Mouse (Mus musculus): ENCODE data around the gene Gm28038. TPM values are rescaled to one million over a fixed set of nuclear protein-coding genes. Genes with fewer than 3 reads are reported as not detected.
A peak's percentile ranks its signal among the peaks of the same experiment; 100 is the strongest.

Gm28038 gene
- polyA plus RNA-seq (2015; fragmentation: Nextera tagmentation; extraction: Ambion mirVana), result not detected in 2 replicates

GRCm38 (mm10) chr2:30280743-30281142 lies at the start of gene Gm28038:
Gene Gm28038, plus strand, starts transcription at chr2:30281043.
- H3K4me1 ChIP-seq (replicated peaks), result peaks cover 13% of the 10 kb centered on the region
- H3K36me3 ChIP-seq, result peaks cover 37% of the 10 kb centered on the region
- no peaks in the 10 kb centered on the region for H3K27me3 ChIP-seq
- no peak within 1 kb of the TSS for H3K9ac ChIP-seq
- no peak within 1 kb of the TSS for H3K27ac ChIP-seq
- no peak for ATAC-seq (ENCODE audit: low FRiP score)
- no peak within 1 kb of the TSS for H3K4me2 ChIP-seq
- no peaks in the 10 kb centered on the region for H3K9me3 ChIP-seq
- WGBS, result 95% methylated on average over 11 of the region's 11 CpGs
- H3K4me3 ChIP-seq, result no peak within 1 kb of the TSS

GRCm38 (mm10) chr2:30235593-30235992 lies 45.2 kb upstream of the Gm28038 start:
- Histone ChIP-seq H3K9ac (no peak overlapping the region), H3K4me3 (no peak overlapping the region), H3K27me3 (no peaks in the 10 kb centered on the region), H3K4me2 (no peak overlapping the region), H3K27ac (no peak overlapping the region), H3K36me3 (peaks cover 7% of the 10 kb centered on the region), H3K4me1 (replicated peaks) (peaks cover 34% of the 10 kb centered on the region), H3K9me3 (0 out of 2 replicates have a peak, but pooled peaks cover under 1% of the 10 kb centered on the region)
- no peak for ATAC-seq (ENCODE audit: low FRiP score)
- WGBS, result 85% methylated on average over 5 of the region's 5 CpGs

GRCm38 (mm10) chr2:30236426-30237198 lies 44.2 kb upstream of the Gm28038 start:
- WGBS, result 5% methylated on average over 18 of the region's 18 CpGs

GRCm38 (mm10) chr2:30237199-30237880 lies 43.5 kb upstream of the Gm28038 start, which contains the start of gene Lrrc8a:
Gene Lrrc8a, plus strand, starts transcription at chr2:30237715.
- Histone ChIP-seq H3K36me3 (peaks cover 24% of the 10 kb centered on the region), H3K27me3 (no peaks in the 10 kb centered on the region), H3K4me3 (peak within 1 kb of the TSS; percentile 92), H3K9me3 (no peaks in the 10 kb centered on the region), H3K4me1 (replicated peaks) (peaks cover 48% of the 10 kb centered on the region), H3K4me2 (peak within 1 kb of the TSS; percentile 81), H3K9ac (peak within 1 kb of the TSS; percentile 96), H3K27ac (peak within 1 kb of the TSS; percentile 96)
- peak; percentile 98 for ATAC-seq (ENCODE audit: low FRiP score)
- WGBS, result under 1% methylated on average over 59 of the region's 67 CpGs

More at GRCm38 (mm10) chr2:30236426-30237198, 44.2 kb upstream of the Gm28038 start:
- ATAC-seq (ENCODE audit: low FRiP score), result no peak
- Histone ChIP-seq H3K4me1 (replicated peaks) (peaks cover 40% of the 10 kb centered on the region), H3K4me3 (peak overlapping the region; percentile 92), H3K9me3 (no peaks in the 10 kb centered on the region), H3K4me2 (peak overlapping the region; percentile 67), H3K27me3 (no peaks in the 10 kb centered on the region), H3K27ac (peak overlapping the region; percentile 96), H3K9ac (peak overlapping the region; percentile 76), H3K36me3 (peaks cover 17% of the 10 kb centered on the region)

- peaks cover 29% of the 10 kb centered on the region for H3K36me3 ChIP-seq
- peak overlapping the region; percentile 92 for H3K4me3 ChIP-seq
- peak overlapping the region; percentile 81 for H3K4me2 ChIP-seq
- H3K27me3 ChIP-seq, result no peaks in the 10 kb centered on the region
- H3K27ac ChIP-seq, result peak overlapping the region; percentile 96
- WGBS, result 0% methylated on average over 33 of the region's 42 CpGs
- H3K4me1 ChIP-seq (replicated peaks), result peaks cover 53% of the 10 kb centered on the region
- peak; percentile 92 for ATAC-seq (ENCODE audit: low FRiP score)
- H3K9me3 ChIP-seq, result no peaks in the 10 kb centered on the region
- H3K9ac ChIP-seq, result peak overlapping the region; percentile 96
These were observed 43.0 kb upstream of the Gm28038 start for GRCm38 (mm10) chr2:30237881-30238280.

GRCm38 (mm10) chr2:30238906-30239465 lies 41.9 kb upstream of the Gm28038 start:
- no peak overlapping the region for H3K27ac ChIP-seq
- H3K9me3 ChIP-seq, result no peaks in the 10 kb centered on the region
- peaks cover 40% of the 10 kb centered on the region for H3K36me3 ChIP-seq
- H3K27me3 ChIP-seq, result no peaks in the 10 kb centered on the region
- WGBS, result 85% methylated on average over 3 of the region's 3 CpGs
- H3K4me2 ChIP-seq, result peak overlapping the region; percentile 81
- H3K4me1 ChIP-seq (replicated peaks), result peaks cover 54% of the 10 kb centered on the region
- peak overlapping the region; percentile 96 for H3K9ac ChIP-seq
- peak overlapping the region; percentile 92 for H3K4me3 ChIP-seq
- no peak for ATAC-seq (ENCODE audit: low FRiP score)

GRCm38 (mm10) chr2:30239777-30240176 lies 41.1 kb upstream of the Gm28038 start:
- Histone ChIP-seq H3K36me3 (peaks cover 48% of the 10 kb centered on the region), H3K4me2 (peak overlapping the region; percentile 81), H3K4me1 (replicated peaks) (peaks cover 56% of the 10 kb centered on the region), H3K4me3 (peak overlapping the region; percentile 92; the same call in 1 of the 2 replicates), H3K27me3 (no peaks in the 10 kb centered on the region), H3K27ac (no peak overlapping the region), H3K9ac (peak overlapping the region; percentile 96), H3K9me3 (no peaks in the 10 kb centered on the region)
- no peak for ATAC-seq (ENCODE audit: low FRiP score)
- WGBS, result 84% methylated on average over 4 of the region's 4 CpGs

GRCm38 (mm10) chr2:30240267-30240666 lies 40.6 kb upstream of the Gm28038 start, which contains the start of gene Gm28035:
Gene Gm28035, plus strand, starts transcription at chr2:30240567.
- H3K4me3 ChIP-seq, result peak within 1 kb of the TSS; percentile 92; the same call in 1 of the 2 replicates
- no peaks in the 10 kb centered on the region for H3K9me3 ChIP-seq
- 80% methylated on average over 2 of the region's 2 CpGs for WGBS
- peaks cover 51% of the 10 kb centered on the region for H3K36me3 ChIP-seq
- peak within 1 kb of the TSS; percentile 96 for H3K9ac ChIP-seq
- peak within 1 kb of the TSS; percentile 81 for H3K4me2 ChIP-seq
- no peaks in the 10 kb centered on the region for H3K27me3 ChIP-seq
- peaks cover 59% of the 10 kb centered on the region for H3K4me1 ChIP-seq (replicated peaks)
- no peak for ATAC-seq (ENCODE audit: low FRiP score)
- no peak within 1 kb of the TSS for H3K27ac ChIP-seq

GRCm38 (mm10) chr2:30242509-30242908 lies 38.3 kb upstream of the Gm28038 start:
- Histone ChIP-seq H3K4me2 (no peak overlapping the region), H3K9me3 (no peaks in the 10 kb centered on the region), H3K9ac (no peak overlapping the region), H3K27ac (no peak overlapping the region), H3K4me1 (replicated peaks) (peaks cover 55% of the 10 kb centered on the region), H3K4me3 (no peak overlapping the region), H3K27me3 (no peaks in the 10 kb centered on the region), H3K36me3 (peaks cover 62% of the 10 kb centered on the region)
- no peak for ATAC-seq (ENCODE audit: low FRiP score)
- 36% methylated on average over 4 of the region's 4 CpGs for WGBS

GRCm38 (mm10) chr2:30243391-30243790 lies 37.5 kb upstream of the Gm28038 start:
- Histone ChIP-seq H3K4me1 (replicated peaks) (peaks cover 52% of the 10 kb centered on the region), H3K4me3 (no peak overlapping the region), H3K27me3 (no peaks in the 10 kb centered on the region), H3K4me2 (no peak overlapping the region), H3K27ac (no peak overlapping the region), H3K36me3 (peaks cover 70% of the 10 kb centered on the region), H3K9ac (no peak overlapping the region), H3K9me3 (no peaks in the 10 kb centered on the region)
- 90% methylated on average over 4 of the region's 4 CpGs for WGBS
- ATAC-seq (ENCODE audit: low FRiP score), result no peak

GRCm38 (mm10) chr2:30244595-30245178 lies 36.2 kb upstream of the Gm28038 start:
- ATAC-seq (ENCODE audit: low FRiP score), result no peak
- Histone ChIP-seq H3K27ac (no peak overlapping the region), H3K4me3 (no peak overlapping the region), H3K27me3 (no peaks in the 10 kb centered on the region), H3K9me3 (no peaks in the 10 kb centered on the region), H3K4me1 (replicated peaks) (peaks cover 39% of the 10 kb centered on the region), H3K4me2 (no peak overlapping the region), H3K36me3 (peaks cover 82% of the 10 kb centered on the region), H3K9ac (no peak overlapping the region)
- WGBS, result 82% methylated on average over 7 of the region's 7 CpGs

- Histone ChIP-seq H3K4me2 (no peak overlapping the region), H3K36me3 (peaks cover 83% of the 10 kb centered on the region), H3K27me3 (no peaks in the 10 kb centered on the region), H3K27ac (no peak overlapping the region), H3K9ac (no peak overlapping the region), H3K4me3 (no peak overlapping the region), H3K4me1 (replicated peaks) (peaks cover 30% of the 10 kb centered on the region), H3K9me3 (no peaks in the 10 kb centered on the region)
- 94% methylated on average over 5 of the region's 5 CpGs for WGBS
- ATAC-seq (ENCODE audit: low FRiP score), result no peak
These were observed 33.8 kb upstream of the Gm28038 start for GRCm38 (mm10) chr2:30247036-30247435.
